Mouse (Mus musculus) mesoderm, embryonic 11.5 days (tissue): ENCODE data around the gene Csk.

Experiments
- DNase-seq: peaks from one replicate; pipeline ENCODE4 v3.0.0-alpha.2; 2012; ENCODE audit warnings: low read depth, low spot score

Gene Csk

DNA sequence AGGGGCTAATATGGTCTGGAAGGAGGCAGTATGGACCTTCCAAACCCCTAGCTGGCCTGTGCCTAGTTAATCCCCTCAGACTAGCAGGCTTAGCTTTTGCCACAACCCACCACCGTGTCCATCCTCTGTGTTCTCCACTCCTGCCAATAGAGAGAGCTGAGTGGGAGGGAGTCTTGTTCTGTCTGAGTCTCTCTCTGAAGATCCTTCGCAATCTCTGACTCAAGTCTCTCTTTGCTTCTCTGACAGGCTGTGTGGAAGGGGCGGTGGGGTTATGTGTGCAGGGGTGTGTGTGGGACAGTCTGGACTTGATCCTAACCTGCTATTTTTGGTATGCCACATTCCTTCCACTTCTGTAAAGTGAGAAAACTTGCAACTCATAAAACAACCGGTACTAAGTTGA lies 48.6 kb downstream of the Csk start:
- no peak for DNase-seq

DNA sequence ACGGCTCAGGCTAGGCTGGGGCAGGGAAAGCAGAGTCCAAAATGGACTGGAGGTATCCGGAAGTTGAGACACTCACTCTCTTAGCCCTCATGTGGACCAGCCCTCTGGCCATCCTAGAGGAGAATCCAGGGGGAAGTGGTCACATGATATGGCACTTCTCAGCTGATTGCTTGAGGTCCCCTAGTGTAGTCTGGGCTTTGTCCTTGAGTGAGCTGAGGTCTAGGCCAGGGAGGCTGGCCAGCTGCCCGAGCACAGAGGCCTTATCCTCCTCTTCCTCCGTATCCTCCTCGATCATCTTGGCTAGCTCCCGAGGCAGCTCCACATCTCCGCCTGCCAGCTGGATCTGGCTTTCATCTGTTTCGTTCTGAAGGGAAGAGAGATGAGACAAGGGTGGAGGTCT lies 51.3 kb downstream of the Csk start:
- DNase-seq = no peak

DNA sequence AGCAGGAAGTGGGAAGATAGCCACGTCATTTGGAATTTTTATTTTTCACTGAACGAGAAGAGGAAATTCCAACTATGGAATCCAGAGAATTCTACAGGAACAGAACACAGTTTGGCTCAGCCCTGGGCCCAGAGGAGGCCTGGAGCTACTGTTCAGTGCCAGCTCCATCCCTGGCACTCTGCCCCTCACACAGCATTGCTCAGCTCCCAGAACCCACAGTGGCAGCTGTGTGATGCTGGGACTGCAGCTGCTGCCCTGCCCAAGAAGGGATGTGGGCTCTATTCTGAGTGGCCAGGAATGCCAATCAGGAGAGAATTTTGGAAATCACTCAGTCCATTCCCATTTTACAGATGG lies 52.1 kb downstream of the Csk start:
- DNase-seq = no peak

DNA sequence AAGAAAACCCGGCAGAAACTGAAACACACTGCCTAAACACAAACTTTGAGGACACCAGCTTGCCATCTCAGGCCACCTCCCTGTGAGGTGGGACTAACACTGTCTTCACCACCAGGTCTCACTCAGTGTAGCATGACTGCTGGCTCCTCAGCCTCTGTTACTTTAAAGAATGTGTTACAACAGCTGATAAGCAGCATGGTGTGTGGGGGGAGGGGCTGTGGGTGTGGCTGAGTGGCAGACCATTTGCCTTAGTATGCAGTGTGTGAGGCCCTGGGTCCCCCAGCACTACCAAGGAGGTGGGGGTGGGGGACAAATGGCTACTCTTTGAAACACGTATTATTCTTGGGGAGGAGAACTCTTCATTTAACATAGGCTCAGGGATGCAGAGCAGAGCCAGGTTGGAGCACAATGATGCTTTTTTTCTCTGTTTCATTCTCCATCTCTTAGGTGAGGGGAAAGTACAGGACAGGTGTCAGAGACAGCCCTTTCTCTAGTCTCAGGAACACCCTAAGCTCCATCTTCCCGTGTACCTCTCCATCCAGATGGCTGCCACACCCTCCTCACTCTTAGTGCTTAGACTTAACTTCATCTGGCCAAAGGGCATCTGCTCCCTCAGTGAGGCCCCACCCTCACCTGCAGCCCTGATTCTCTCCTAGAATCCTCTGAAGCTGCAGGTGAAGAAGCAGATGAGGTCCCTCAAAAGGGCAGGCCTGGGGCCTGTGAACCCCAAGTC lies 52.6 kb downstream of the Csk start:
- peak; percentile 43 for DNase-seq

DNA sequence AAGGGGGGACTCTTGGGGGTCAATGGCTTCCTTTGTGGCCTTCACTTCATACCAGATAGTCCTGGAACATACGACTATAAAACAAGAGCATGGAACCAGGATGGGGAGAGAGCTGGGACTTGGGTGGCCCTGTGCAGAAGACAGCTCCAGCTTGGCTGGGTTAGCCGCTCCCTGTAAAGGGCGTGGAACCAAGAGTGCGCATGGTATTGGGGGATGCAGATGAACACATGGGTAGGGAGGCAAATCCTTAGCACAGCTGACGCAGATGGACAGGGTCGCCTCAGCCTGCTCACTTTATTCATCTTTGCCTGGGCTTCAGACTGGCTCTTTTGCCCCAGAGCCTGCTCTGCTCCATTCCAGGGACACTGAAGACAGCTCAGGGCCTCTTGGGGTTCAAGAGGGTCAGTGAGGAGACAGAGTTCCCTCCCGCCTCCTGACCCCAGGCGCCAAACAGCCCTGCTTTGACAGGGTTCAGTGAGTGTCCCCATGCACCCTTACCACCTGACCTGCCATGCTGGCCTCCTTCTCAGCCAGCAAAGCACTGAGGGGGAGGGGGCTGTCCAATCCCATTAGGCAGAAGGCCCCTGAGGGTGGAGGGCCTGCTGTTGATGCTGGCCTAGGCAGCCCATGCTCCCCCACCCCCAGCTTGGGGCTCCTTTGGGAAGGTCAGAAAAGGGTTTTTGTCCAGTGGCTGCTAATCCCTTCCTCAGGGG lies 54.4 kb downstream of the Csk start:
- no peak for DNase-seq

DNA sequence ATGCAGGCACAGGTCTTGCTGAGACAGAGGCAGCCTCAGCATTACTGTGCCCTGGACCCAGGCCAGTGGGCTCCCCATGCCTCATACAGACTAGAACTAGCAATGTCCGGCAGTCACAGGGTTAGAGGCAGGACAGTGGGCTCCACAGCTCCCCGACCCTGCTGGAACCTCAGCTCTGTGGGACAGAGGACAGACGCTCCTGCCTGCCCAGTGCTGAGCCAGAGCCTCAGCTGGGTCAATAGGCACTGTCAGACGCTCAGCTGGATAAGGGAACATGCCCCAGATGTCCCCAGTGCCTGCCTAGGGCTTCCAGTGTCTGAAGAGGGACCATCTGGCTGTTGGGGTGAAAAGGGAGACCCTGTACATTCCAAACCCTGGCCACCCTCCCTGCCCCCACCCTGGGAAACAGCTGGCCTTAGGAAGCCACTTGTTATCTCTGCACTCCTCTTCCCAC lies 55.5 kb downstream of the Csk start:
- peak; percentile 50 for DNase-seq

DNA sequence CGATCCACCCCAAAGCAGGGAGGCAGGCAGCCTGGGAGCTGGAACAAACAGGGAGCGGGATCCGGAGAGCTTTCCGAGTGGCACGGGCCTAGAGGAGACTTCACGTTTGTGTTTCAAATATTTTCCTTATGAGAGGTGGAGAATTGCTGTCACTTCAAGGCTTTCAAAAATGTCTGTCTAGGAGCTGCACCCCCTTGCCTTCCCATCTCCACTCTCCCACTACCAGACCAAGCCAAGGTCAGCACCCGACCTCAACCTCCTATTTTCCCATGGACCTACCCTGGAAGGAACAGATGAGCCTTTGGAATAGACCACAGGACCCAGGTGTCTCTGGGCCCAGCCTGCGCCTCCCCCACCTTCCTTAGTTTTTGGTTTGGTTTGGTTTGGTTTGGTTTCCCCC lies 56.2 kb downstream of the Csk start:
- DNase-seq = no peak

DNA sequence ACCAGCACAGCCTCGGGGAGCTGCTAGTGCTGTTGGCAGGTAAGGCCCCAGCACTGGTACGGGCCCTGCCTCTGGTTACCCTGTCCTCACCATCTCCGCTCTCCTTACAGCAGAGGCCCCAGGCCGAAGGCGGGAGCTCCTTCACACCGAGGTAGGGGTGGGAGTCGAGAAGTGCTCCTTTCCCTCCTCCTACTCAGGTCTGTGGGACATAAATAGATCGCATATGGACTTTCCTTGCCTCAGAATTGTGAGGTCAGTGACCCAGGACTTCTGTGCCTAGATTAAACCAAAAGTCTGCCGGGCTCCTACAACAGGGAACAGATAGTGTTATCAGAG lies 59.3 kb downstream of the Csk start:
- no peak for DNase-seq

DNA sequence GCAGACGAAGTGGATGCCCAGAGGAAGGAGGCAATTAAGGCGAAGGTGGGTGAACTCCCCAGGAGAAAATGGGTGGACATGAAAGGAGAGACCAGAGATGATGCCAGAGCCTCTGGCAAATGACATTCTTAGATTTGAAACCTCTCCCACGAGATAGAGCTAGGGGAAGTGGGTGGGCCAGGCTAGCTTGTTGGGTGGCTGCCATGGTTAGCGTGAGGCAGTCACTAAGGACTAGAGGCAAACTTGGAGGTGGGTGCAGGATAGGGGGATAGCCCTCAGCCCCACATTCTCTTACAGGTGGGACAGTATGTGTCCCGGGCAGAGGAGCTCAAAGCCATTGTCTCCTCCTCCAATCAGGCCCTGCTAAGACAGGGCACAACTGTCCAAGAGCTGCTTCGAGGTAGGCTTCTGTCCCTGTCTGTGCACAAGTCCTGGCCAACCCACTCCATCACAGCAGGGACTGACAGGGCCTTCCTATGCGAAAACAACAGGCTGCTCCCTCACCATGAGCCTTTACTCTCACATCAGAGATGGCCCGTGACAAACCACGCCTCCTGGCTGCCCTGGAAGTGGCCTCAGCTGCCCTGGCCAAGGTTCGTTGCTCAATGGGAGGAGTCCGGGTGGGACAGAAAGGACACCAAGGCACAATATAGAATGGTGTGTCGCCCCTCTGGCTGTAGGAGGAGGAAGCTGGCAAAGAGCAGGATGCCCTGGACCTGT lies 59.8 kb downstream of the Csk start:
- no peak for DNase-seq

DNA sequence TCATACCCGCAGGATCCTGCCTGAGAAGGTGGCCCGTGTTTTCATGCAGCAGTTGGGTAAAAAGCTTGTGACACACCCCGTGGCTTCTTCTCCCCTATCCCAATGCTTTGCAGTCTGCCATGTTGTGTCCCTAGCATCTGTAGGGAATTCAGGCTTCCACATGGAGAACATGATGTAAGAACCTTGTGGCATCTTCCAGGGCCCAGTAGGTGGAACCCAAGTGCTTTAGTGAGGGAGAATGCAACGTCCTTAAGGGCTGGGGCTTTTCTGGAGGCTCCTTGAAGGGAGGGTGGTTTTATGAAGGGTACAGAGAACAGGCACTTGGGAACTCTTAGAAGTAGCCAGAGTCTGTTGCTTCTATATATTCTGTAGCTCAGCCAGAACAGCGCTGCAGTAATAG lies 62.7 kb downstream of the Csk start:
- no peak for DNase-seq

DNA sequence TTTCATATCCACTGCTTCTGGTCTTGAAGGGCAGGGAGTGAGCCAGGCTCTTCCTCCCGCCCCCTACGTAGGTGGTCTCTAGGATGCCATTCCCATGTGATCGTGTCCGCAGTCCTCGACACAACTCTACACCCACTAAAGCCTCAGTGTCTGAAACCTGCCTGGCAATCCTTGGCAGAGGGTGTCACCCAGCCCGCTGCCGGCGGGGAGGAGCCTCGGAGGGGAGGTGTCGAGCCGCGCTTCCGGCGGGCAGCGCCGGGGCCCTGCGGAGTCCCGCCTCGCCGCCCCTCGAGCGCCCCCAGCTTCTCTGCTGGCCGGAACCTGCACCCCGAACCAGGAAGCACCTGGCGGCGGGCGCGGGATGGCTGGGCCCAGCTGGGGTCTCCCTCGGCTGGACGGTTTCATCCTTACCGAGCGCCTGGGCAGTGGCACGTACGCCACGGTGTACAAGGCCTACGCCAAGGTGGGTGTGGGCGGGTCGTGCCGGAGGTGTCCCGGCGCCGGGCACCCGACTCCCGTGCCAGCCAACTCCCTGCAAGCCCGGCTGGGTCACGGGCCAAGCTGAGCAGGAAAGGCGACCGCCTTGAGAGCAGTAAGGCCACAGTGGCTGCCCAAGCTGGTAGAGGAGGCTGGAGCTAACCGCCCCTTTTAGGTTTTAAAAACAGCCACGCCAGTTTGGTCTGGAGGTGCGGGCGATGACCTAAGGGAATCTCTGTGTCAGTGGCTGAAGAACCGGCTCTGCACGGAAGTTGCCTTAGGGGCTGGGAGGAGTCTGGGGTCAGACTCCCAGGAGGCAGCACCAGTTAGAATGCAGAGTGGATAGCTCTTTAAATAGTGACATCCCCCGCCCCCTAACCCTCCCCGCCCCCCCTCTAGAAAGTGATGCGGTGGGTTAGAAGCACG lies 64.0 kb downstream of the Csk start, which contains the start of gene Ulk3:
Ulk3 (plus strand) TSS at position 229 of the 903 bp plus-strand sequence.
- DNase-seq = peak; percentile 74

DNA sequence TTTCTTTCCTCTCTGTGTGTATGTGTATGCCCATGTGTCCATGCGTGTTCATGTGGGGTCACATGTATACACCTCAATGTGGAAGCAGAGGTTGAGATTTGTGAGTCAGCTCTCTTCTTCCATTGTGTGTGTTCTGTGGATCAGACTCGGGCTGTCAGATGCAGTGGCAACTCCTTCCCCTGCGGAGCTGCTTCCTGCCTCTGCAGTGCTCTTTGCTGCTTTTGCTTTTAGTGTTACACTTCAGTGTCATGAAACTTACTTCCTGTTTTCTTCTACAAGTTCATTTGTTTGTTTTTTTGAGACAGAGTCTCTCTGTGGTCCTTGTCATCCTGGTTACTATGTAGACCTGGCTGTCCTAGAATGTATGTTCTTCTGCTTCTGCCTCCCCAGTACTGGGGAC lies 68.4 kb downstream of the Csk start:
- no peak for DNase-seq

DNA sequence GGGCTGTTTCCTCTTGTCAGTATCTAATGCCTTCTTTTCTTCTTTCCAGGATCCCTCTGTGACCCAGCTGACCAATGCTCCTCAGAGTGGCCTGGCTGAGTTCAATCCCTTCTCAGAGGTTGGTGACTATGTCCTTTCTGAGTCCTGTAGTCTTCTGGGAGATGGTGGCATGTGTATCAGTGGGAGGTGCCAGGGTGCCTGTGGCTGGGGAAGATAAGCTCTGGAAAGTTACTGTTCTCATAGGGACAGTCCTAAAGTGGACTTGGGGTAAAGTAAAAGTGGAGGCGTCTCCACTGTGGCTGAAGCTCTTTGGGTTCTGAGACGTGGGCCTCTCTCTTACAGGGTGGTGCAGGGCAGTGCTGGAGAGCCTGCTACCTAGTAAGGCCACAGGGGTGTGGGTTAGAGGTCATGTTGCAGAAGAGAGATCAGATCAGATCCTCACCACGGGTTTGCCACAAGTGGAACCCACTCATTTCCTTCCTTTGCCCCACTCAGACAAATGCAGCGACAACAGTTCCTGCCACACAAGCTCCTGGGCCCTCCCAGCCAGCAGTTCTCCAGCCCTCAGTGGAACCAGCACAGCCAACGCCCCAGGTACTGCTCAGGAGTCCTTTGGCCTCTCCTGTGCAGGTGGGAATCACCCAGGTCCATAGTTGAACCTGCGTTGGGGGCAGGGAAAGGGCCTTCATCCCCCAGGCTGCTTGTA lies 76.1 kb downstream of the Csk start:
- DNase-seq = no peak
